Mouse (Mus musculus) stomach, postnatal 0 days (tissue): ENCODE data around the gene Tubb4a. TPM values are rescaled to one million over a fixed set of nuclear protein-coding genes. Genes with fewer than 3 reads are reported as not detected.

Experiments used
- ATAC-seq: fragments of 200-750 bp; cut with Nextera tagmentation; 2 replicates; pipeline ENCODE4 v1.8.0; 2017; ENCODE audit not compliant: low FRiP score, low TSS enrichment
- DNase-seq: peaks from one replicate; pipeline ENCODE4 v3.0.0-alpha.2; 2016; ENCODE audit warnings: low spot score
- H3K27ac ChIP-seq: fragments of 300-500 bp; sonication (generic); replicated peaks from 2 replicates; pipeline ENCODE4 v1.5.1; 2014; ENCODE audit warnings: mild to moderate bottlenecking, control low read depth
- H3K27me3 ChIP-seq: fragments of 300-500 bp; sonication (generic); 2 replicates; pipeline ENCODE4 v1.6.1; 2014; ENCODE audit warnings: low read length; ENCODE audit not compliant: control insufficient read depth, insufficient read depth
- H3K36me3 ChIP-seq: fragments of 300-500 bp; sonication (generic); 2 replicates; pipeline ENCODE4 v1.6.1; 2014; ENCODE audit warnings: low read length, mixed read lengths; ENCODE audit not compliant: control insufficient read depth, insufficient read depth
- H3K4me1 ChIP-seq: fragments of 300-500 bp; sonication (generic); replicated peaks from 2 replicates; pipeline ENCODE4 v1.6.1; 2014; ENCODE audit warnings: antibody characterized with exemption; ENCODE audit not compliant: control insufficient read depth, insufficient read depth
- H3K4me2 ChIP-seq: fragments of 300-500 bp; sonication (generic); replicated peaks from 2 replicates; pipeline ENCODE4 v1.6.1; 2014; ENCODE audit warnings: low read depth, mild to moderate bottlenecking, control low read depth, moderate library complexity
- H3K4me3 ChIP-seq: fragments of 300-500 bp; sonication (generic); 2 replicates; pipeline ENCODE4 v1.5.1; 2014; ENCODE audit warnings: low read depth, low read length, control low read depth
- H3K9ac ChIP-seq: fragments of 300-500 bp; sonication (generic); 2 replicates; pipeline ENCODE4 v1.6.1; 2014; ENCODE audit warnings: mild to moderate bottlenecking, low read length, control low read depth, mixed read lengths
- H3K9me3 ChIP-seq: fragments of 300-500 bp; sonication (generic); 2 replicates; pipeline ENCODE4 v1.6.1; 2016; ENCODE audit warnings: low read length; ENCODE audit not compliant: control insufficient read depth
- CTCF ChIP-seq: IDR thresholded peaks from 2 replicates; pipeline ENCODE4 v1.5.1; 2016; ENCODE audit warnings: antibody characterized with exemption, low read depth, mild to moderate bottlenecking, moderate library complexity
- EP300 ChIP-seq: optimal IDR thresholded peaks from 2 replicates; pipeline ENCODE3; 2016; ENCODE audit warnings: antibody characterized with exemption
- WGBS: fragments of 180-500 bp; shearing (Covaris S2); extraction: QIAGEN DNeasy Blood & Tissue Kit; methylation state at CpG from one replicate; pipeline ENCODE4 v1.1.7; 2014; 5-methylcytosine and 5-hydroxymethylcytosine counted together
- polyA plus RNA-seq: library from polyadenylated mRNA; unstranded; fragments of >200 nt; fragmentation: Nextera tagmentation; extraction: Ambion mirVana; gene quantifications from 2 replicates; pipeline ENCODE4 v1.2.1, GENCODE M21; 2015

Gene Tubb4a
- polyA plus RNA-seq, 1 experiment from 2014 or later = 9.5 TPM

DNA sequence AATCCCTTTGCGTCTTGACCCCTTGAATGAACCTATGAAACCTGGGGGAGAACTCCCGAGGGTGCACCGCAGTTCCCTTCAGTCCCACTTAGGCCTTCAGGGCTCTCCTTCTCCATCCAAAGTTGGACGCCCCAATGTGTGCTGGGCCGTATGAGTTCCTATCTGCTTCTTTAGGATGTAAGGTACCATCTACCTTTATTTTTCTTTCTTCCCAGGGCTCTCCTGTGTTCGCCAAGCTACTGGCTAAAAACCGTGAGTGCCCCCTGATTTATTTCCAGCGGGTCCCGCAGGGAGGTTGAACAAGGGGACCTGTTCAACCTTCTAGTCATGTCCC, 18.4 kb upstream of the Tubb4a start:
- TF ChIP-seq EP300 (no peak), CTCF (no peak)
- H3K36me3 ChIP-seq = no peaks in the 10 kb centered on the region
- peak overlapping the region; percentile 60; the same call in 1 of the 2 replicates for H3K9ac ChIP-seq
- H3K9me3 ChIP-seq = no peaks in the 10 kb centered on the region
- peak overlapping the region; percentile 59 for H3K4me3 ChIP-seq
- no peak overlapping the region for H3K27ac ChIP-seq
- no peaks in the 10 kb centered on the region for H3K27me3 ChIP-seq
- H3K4me1 ChIP-seq = no peaks in the 10 kb centered on the region
- ATAC-seq (no peak), DNase-seq (no peak)
- peak overlapping the region; percentile 91 for H3K4me2 ChIP-seq
- 16% methylated on average over 9 of the region's 9 CpGs for WGBS

DNA sequence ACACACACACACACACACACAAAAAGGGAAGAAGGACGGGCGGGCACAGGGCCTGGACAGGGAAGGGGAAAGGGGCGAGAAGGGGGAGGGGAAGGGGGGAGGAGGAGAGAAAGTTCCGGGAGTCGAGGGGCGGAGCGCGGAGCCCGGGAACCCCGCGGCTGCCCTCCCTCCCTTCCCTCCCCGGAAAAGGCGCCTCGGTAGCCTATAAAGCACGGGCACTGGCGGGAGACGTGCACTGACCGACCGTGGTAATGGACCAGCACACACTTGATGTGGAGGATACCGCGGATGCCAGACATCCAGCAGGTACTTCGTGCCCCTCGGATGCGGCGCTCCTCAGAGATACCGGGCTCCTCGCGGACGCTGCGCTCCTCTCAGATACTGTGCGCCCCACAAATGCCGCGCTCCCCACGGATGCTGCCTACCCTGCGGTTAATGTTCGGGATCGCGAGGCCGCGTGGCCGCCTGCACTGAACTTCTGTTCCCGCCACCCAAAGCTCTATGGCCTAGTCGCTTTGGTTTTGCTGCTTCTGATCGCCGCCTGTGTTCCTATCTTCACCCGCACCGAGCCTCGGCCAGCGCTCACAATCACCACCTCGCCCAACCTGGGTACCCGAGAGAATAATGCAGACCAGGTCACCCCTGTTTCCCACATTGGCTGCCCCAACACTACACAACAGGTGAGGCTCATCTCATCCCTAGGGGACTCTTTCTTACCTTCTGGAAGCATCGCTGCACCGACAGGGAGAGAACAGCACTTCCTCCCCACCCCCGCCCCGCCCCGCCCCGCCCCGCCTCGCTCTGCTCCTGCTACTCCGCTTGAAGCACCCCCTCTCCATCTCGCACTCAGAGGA, 17.8 kb upstream of the Tubb4a start, which contains the start of gene Tnfsf9:
TSS of gene Tnfsf9 (plus strand) at position 145 of the 854 bp plus-strand sequence.
- H3K4me1 ChIP-seq = no peaks in the 10 kb centered on the region
- H3K9me3 ChIP-seq = no peaks in the 10 kb centered on the region
- peak within 1 kb of the TSS; percentile 18; the same call in 1 of the 2 replicates for H3K27ac ChIP-seq
- ATAC-seq (peak; percentile 78), DNase-seq (peak; percentile 71)
- under 1% methylated on average over 54 of the region's 61 CpGs for WGBS
- H3K27me3 ChIP-seq = no peaks in the 10 kb centered on the region
- no peak for TF ChIP-seq CTCF
- TF ChIP-seq EP300 = no peak
- peak within 1 kb of the TSS; percentile 91 for H3K4me2 ChIP-seq
- H3K4me3 ChIP-seq = peak within 1 kb of the TSS; percentile 59
- H3K9ac ChIP-seq = peak within 1 kb of the TSS; percentile 60
- no peaks in the 10 kb centered on the region for H3K36me3 ChIP-seq

DNA sequence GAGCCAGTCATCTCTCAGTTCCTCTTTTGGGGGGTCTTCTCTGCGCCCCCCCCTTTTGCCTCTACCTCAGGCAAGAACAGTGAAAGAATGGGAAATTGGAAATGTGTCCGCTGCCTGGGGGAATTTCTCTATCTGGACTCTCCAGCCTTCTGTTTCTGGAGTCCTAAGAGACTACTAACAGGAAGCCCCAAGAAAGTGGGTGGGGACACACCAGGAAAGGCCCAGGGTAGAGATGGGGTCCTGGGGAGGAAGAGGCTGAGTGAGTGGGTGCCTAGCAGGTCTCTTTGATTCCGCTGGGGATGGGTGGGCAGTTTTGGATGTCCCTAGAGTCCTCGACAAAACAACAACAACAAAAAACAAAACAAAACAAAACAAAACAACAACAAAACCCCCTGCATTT, 16.9 kb upstream of the Tubb4a start:
- no peak overlapping the region for H3K9ac ChIP-seq
- peak overlapping the region; percentile 59 for H3K4me3 ChIP-seq
- no peaks in the 10 kb centered on the region for H3K36me3 ChIP-seq
- H3K27me3 ChIP-seq = no peaks in the 10 kb centered on the region
- WGBS = 51% methylated on average over 4 of the region's 4 CpGs
- no peak for DNase-seq
- H3K4me1 ChIP-seq = no peaks in the 10 kb centered on the region
- H3K27ac ChIP-seq = no peak overlapping the region
- TF ChIP-seq CTCF (no peak), EP300 (no peak)
- ATAC-seq = no peak
- peak overlapping the region; percentile 91 for H3K4me2 ChIP-seq
- no peaks in the 10 kb centered on the region for H3K9me3 ChIP-seq

DNA sequence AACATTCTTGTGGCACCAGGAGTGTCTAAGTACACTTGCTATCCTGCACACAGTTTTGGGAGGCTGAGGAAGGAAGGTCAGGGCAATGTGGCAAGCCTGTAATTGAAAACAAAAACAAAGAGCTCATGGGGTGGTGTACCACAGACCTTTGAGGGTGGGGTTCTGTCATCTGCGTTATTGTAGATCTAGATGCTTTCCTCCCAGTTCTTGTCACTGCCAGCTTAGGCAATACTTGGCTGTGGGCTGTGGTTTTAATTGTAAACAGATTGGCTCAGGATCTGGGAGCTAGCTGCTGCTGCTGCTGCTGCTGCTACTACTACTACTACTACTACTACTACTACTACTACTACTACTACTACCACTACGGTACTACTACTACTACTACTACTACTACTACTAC, 14.7 kb upstream of the Tubb4a start:
- Histone ChIP-seq H3K9me3 (no peaks in the 10 kb centered on the region), H3K4me3 (no peak overlapping the region), H3K4me1 (no peaks in the 10 kb centered on the region), H3K4me2 (no peak overlapping the region), H3K36me3 (no peaks in the 10 kb centered on the region), H3K27ac (no peak overlapping the region), H3K9ac (no peak overlapping the region), H3K27me3 (no peaks in the 10 kb centered on the region)
- ATAC-seq = no peak
- DNase-seq = no peak
- TF ChIP-seq CTCF (no peak), EP300 (no peak)
- WGBS = 86% methylated on average over 2 of the region's 2 CpGs

DNA sequence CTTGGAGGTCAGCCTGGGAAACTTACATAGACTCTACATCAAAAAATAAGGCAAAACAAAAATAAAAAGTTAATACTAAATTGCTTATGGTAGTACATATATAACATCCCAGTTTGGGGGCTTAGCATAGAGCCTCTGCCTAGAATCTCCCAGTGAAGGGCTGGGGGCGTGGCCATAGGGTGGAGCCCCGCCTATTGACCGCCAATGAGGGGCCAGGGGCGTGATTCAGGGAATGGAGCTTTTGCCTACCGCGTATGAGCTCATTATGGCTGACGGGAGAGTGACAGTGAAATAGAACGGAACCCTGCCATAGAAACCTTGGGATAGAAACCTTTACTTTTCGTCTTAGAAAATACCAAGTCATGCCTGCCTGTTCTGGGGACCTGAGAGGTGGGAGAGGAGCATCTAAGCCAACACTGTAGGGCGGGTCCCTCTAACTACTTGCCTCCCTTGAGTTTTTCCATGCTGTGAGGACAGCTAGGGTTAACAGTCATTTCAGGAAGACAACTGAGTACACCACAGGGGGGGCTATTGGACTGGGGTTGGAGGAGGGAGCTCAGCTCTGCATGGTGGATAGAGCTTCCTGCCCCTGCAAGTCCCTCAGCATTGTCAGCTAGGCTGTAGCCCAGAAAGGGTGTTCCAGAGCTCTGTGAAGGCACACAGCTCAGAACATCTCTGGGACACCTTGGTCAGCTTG, 12.2 kb upstream of the Tubb4a start:
- ATAC-seq = no peak
- 0 out of 2 replicates have a peak, but pooled peaks have one; percentile 11 for TF ChIP-seq CTCF
- no peak for TF ChIP-seq EP300
- no peak overlapping the region for H3K9ac ChIP-seq
- no peak for DNase-seq
- no peaks in the 10 kb centered on the region for H3K4me1 ChIP-seq
- H3K4me2 ChIP-seq = no peak overlapping the region
- H3K9me3 ChIP-seq = no peaks in the 10 kb centered on the region
- H3K4me3 ChIP-seq = no peak overlapping the region
- no peaks in the 10 kb centered on the region for H3K36me3 ChIP-seq
- H3K27ac ChIP-seq = no peak overlapping the region
- no peaks in the 10 kb centered on the region for H3K27me3 ChIP-seq
- WGBS = 11% methylated on average over 10 of the region's 10 CpGs

DNA sequence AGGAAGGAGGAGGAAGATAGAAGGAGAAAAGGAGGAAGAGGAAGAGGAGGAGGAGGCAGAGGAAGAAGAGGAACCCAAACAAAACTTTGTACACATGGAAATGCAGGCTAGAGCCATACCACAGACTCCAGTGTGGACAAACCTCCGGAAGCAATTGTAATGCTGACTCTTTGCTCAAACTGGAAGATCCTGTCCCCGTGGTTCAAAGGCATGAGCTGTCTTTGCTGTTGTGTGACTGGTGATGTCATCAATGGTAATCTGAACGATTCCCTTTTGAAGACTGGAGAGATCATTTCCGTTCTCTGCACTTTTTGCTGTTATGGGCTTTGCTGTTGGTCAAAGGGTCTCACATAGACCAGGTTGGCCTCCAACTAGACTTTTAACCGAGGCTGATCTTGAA, 10.7 kb upstream of the Tubb4a start:
- WGBS = 70% methylated on average over 5 of the region's 5 CpGs
- no peaks in the 10 kb centered on the region for H3K9me3 ChIP-seq
- TF ChIP-seq EP300 (no peak), CTCF (no peak)
- ATAC-seq (no peak), DNase-seq (no peak)
- H3K4me2 ChIP-seq = no peak overlapping the region
- H3K9ac ChIP-seq = no peak overlapping the region
- no peaks in the 10 kb centered on the region for H3K27me3 ChIP-seq
- H3K4me1 ChIP-seq = no peaks in the 10 kb centered on the region
- H3K36me3 ChIP-seq = no peaks in the 10 kb centered on the region
- no peak overlapping the region for H3K27ac ChIP-seq
- no peak overlapping the region for H3K4me3 ChIP-seq
